Mouse (Mus musculus) bone marrow macrophage, adult 2 months (primary cell): Measurements from ENCODE around the gene Fancc.

ENCODE experiments used
- CTCF ChIP-seq: IDR thresholded peaks from 2 replicates; pipeline ENCODE4 v1.5.1; 2012; ENCODE audit warnings: low read depth, mild to moderate bottlenecking, low read length, moderate library complexity
- POLR2A ChIP-seq: IDR thresholded peaks from 2 replicates; pipeline ENCODE4 v1.6.1; 2012; ENCODE audit warnings: mild to moderate bottlenecking, low read depth, low read length, borderline replicate concordance

- no peak for TF ChIP-seq CTCF
- TF ChIP-seq POLR2A: no peak
Measured at GRCm38 (mm10) chr13:63359393-63359792, 137.7 kb downstream of the Fancc start.
